Mouse (Mus musculus): ENCODE data around the gene Hist1h4b.

GRCm38 (mm10) chr13:23737091-23737490, 19.7 kb upstream of the Hist1h4b start:
- TF ChIP-seq POLR2A (IDR thresholded peaks at IDR 0.05; ENCODE audit: control insufficient read depth in 1 of 2, insufficient read depth in 1 of 2, low read depth in 1 of 2, low read length in 2 of 2, poor library complexity in 1 of 2) (no peak), RAD21 (IDR thresholded peaks at IDR 0.05; ENCODE audit: low read depth, low read length) (no peak), CTCF (IDR thresholded peaks at IDR 0.05 in 2 of 3, conservative IDR thresholded peaks at IDR 0.05 in 1 of 3; ENCODE audit: control insufficient read depth in 1 of 3, insufficient read depth in 1 of 3, low read depth in 2 of 3, low read length in 3 of 3, poor library complexity in 1 of 3, severe bottlenecking in 1 of 3) (no peak), BHLHE40 (IDR thresholded peaks at IDR 0.05; ENCODE audit: borderline replicate concordance, low read depth, low read length) (no peak), EP300 (IDR thresholded peaks at IDR 0.05; ENCODE audit: low read depth in 1 of 2, low read length in 2 of 2) (no peak), TCF12 (IDR thresholded peaks at IDR 0.05; ENCODE audit: low read depth, low read length) (no peak), NRF1 (IDR thresholded peaks at IDR 0.05; ENCODE audit: insufficient read depth, low read depth, low read length, poor library complexity, severe bottlenecking) (no peak), USF2 (IDR thresholded peaks at IDR 0.05; ENCODE audit: borderline replicate concordance in 1 of 2, insufficient read depth in 1 of 2, low read depth in 1 of 2, low read length in 2 of 2) (no peak), TAL1 (IDR thresholded peaks at IDR 0.05; ENCODE audit: low read length) (no peak), MAX (IDR thresholded peaks at IDR 0.05; ENCODE audit: low read length) (no peak)

Data from MEL (cell line).